Mouse (Mus musculus) midbrain, embryonic 10.5 days (tissue): ENCODE results near the gene Irf4. TPM values are rescaled to one million over a fixed set of nuclear protein-coding genes. Genes with fewer than 3 reads are reported as not detected.

ENCODE experiments used
- DNase-seq: peaks from one replicate; pipeline ENCODE4 v3.0.0-alpha.2; 2017; ENCODE audit warnings: low spot score
- H3K27ac ChIP-seq: fragments of 300-500 bp; sonication (generic); replicated peaks from 2 replicates; pipeline ENCODE4 v1.5.1; 2016; ENCODE audit warnings: mild to moderate bottlenecking
- H3K27me3 ChIP-seq: fragments of 300-500 bp; sonication (generic); 2 replicates; pipeline ENCODE4 v1.6.1; 2016; ENCODE audit warnings: low read depth, mild to moderate bottlenecking; ENCODE audit not compliant: poor library complexity, severe bottlenecking
- H3K36me3 ChIP-seq: fragments of 300-500 bp; sonication (generic); 2 replicates; pipeline ENCODE4 v1.6.1; 2016; ENCODE audit warnings: mild to moderate bottlenecking, moderate library complexity
- H3K4me1 ChIP-seq: fragments of 300-500 bp; sonication (generic); 2 replicates; pipeline ENCODE4 v1.6.1; 2016
- H3K4me3 ChIP-seq: fragments of 300-500 bp; sonication (generic); 2 replicates; pipeline ENCODE4 v1.5.1; 2016; ENCODE audit warnings: mild to moderate bottlenecking, moderate library complexity
- H3K9me3 ChIP-seq: fragments of 300-500 bp; sonication (generic); replicated peaks from 2 replicates; pipeline ENCODE4 v1.6.1; 2016; ENCODE audit warnings: mild to moderate bottlenecking
- WGBS: fragments of 180-500 bp; shearing (Covaris S2); methylation state at CpG from one replicate; pipeline ENCODE4 v1.1.7; 2016; 5-methylcytosine and 5-hydroxymethylcytosine counted together
- polyA plus RNA-seq: library from polyadenylated mRNA; unstranded; fragments of >200 nt; fragmentation: Nextera tagmentation; extraction: Ambion mirVana; gene quantifications from 2 replicates; pipeline ENCODE4 v1.2.1, GENCODE M21; 2016

Irf4 gene
- polyA plus RNA-seq, 1 experiment from 2014 or later: not detected

GRCm38 (mm10) chr13:30777678-30778179 lies 28.7 kb downstream of the Irf4 start:
- H3K4me3 ChIP-seq: no peak overlapping the region
- no peaks in the 10 kb centered on the region for H3K9me3 ChIP-seq
- no peaks in the 10 kb centered on the region for H3K27me3 ChIP-seq
- no peak overlapping the region for H3K27ac ChIP-seq
- WGBS: 83% methylated on average over 11 of the region's 11 CpGs
- no peak for DNase-seq
- peaks cover 8% of the 10 kb centered on the region; the same call in 1 of the 2 replicates for H3K4me1 ChIP-seq
- no peaks in the 10 kb centered on the region for H3K36me3 ChIP-seq

- DNase-seq: no peak
- WGBS: 69% methylated on average over 2 of the region's 2 CpGs
- Histone ChIP-seq H3K27me3 (no peaks in the 10 kb centered on the region), H3K27ac (no peak overlapping the region), H3K9me3 (no peaks in the 10 kb centered on the region), H3K4me3 (no peak overlapping the region), H3K36me3 (no peaks in the 10 kb centered on the region), H3K4me1 (peaks cover 12% of the 10 kb centered on the region)
Observed at GRCm38 (mm10) chr13:30781905-30782304, 32.9 kb downstream of the Irf4 start.

GRCm38 (mm10) chr13:30782419-30782818 lies 33.4 kb downstream of the Irf4 start:
- H3K36me3 ChIP-seq: no peaks in the 10 kb centered on the region
- H3K27me3 ChIP-seq: no peaks in the 10 kb centered on the region
- 65% methylated on average over 8 of the region's 8 CpGs for WGBS
- H3K9me3 ChIP-seq: no peaks in the 10 kb centered on the region
- no peak overlapping the region for H3K27ac ChIP-seq
- peak; percentile 17 for DNase-seq
- H3K4me3 ChIP-seq: no peak overlapping the region
- peaks cover 17% of the 10 kb centered on the region for H3K4me1 ChIP-seq

- 91% methylated on average over 4 of the region's 4 CpGs for WGBS
- no peak for DNase-seq
- no peaks in the 10 kb centered on the region for H3K36me3 ChIP-seq
Observed at GRCm38 (mm10) chr13:30785423-30786040, 36.5 kb downstream of the Irf4 start.

GRCm38 (mm10) chr13:30786235-30787035 lies 37.4 kb downstream of the Irf4 start:
- Histone ChIP-seq H3K4me1 (peaks cover 19% of the 10 kb centered on the region), H3K36me3 (no peaks in the 10 kb centered on the region), H3K4me3 (no peak overlapping the region), H3K27me3 (no peaks in the 10 kb centered on the region), H3K9me3 (no peaks in the 10 kb centered on the region), H3K27ac (0 out of 2 replicates have a peak overlapping the region, but pooled peaks have one; percentile 23)
- 85% methylated on average over 5 of the region's 5 CpGs for WGBS
- no peak for DNase-seq

More at GRCm38 (mm10) chr13:30785423-30786040, 36.5 kb downstream of the Irf4 start:
- H3K9me3 ChIP-seq: no peaks in the 10 kb centered on the region
- H3K27me3 ChIP-seq: no peaks in the 10 kb centered on the region
- no peak overlapping the region for H3K27ac ChIP-seq
- H3K4me3 ChIP-seq: no peak overlapping the region
- H3K4me1 ChIP-seq: peaks cover 19% of the 10 kb centered on the region

GRCm38 (mm10) chr13:30787036-30787320 lies 38.0 kb downstream of the Irf4 start:
- H3K9me3 ChIP-seq: no peaks in the 10 kb centered on the region
- 67% methylated on average over 2 of the region's 2 CpGs for WGBS
- H3K27me3 ChIP-seq: no peaks in the 10 kb centered on the region

GRCm38 (mm10) chr13:30787556-30787955 lies 38.5 kb downstream of the Irf4 start:
- no peak for DNase-seq
- H3K4me1 ChIP-seq: peaks cover 13% of the 10 kb centered on the region

More at GRCm38 (mm10) chr13:30787036-30787320, 38.0 kb downstream of the Irf4 start:
- no peak overlapping the region for H3K4me3 ChIP-seq
- no peak for DNase-seq
- no peaks in the 10 kb centered on the region for H3K36me3 ChIP-seq
- peaks cover 17% of the 10 kb centered on the region for H3K4me1 ChIP-seq
- H3K27ac ChIP-seq: 0 out of 2 replicates have a peak overlapping the region, but pooled peaks have one; percentile 23

GRCm38 (mm10) chr13:30787960-30788359 lies 38.9 kb downstream of the Irf4 start:
- WGBS: 97% methylated on average over 4 of the region's 4 CpGs
- Histone ChIP-seq H3K4me3 (no peak overlapping the region), H3K4me1 (peaks cover 11% of the 10 kb centered on the region), H3K27ac (no peak overlapping the region), H3K9me3 (no peaks in the 10 kb centered on the region), H3K36me3 (no peaks in the 10 kb centered on the region), H3K27me3 (no peaks in the 10 kb centered on the region)
- DNase-seq: no peak

More at GRCm38 (mm10) chr13:30787556-30787955, 38.5 kb downstream of the Irf4 start:
- Histone ChIP-seq H3K36me3 (no peaks in the 10 kb centered on the region), H3K4me3 (no peak overlapping the region), H3K27ac (no peak overlapping the region), H3K9me3 (no peaks in the 10 kb centered on the region), H3K27me3 (no peaks in the 10 kb centered on the region)
- WGBS: 83% methylated on average over 2 of the region's 2 CpGs

GRCm38 (mm10) chr13:30788421-30788820 lies 39.4 kb downstream of the Irf4 start:
- Histone ChIP-seq H3K27me3 (no peaks in the 10 kb centered on the region), H3K36me3 (no peaks in the 10 kb centered on the region), H3K4me1 (peaks cover 11% of the 10 kb centered on the region), H3K9me3 (no peaks in the 10 kb centered on the region), H3K4me3 (no peak overlapping the region), H3K27ac (no peak overlapping the region)
- no peak for DNase-seq
- 89% methylated on average over 3 of the region's 3 CpGs for WGBS

GRCm38 (mm10) chr13:30790016-30790415 lies 41.0 kb downstream of the Irf4 start:
- H3K4me3 ChIP-seq: no peak overlapping the region
- no peaks in the 10 kb centered on the region for H3K27me3 ChIP-seq
- no peaks in the 10 kb centered on the region for H3K9me3 ChIP-seq
- H3K4me1 ChIP-seq: peaks cover 11% of the 10 kb centered on the region
- no peaks in the 10 kb centered on the region for H3K36me3 ChIP-seq
- DNase-seq: no peak
- H3K27ac ChIP-seq: no peak overlapping the region
- WGBS: 71% methylated on average over 5 of the region's 5 CpGs

- H3K4me1 ChIP-seq: peaks cover 4% of the 10 kb centered on the region; the same call in 1 of the 2 replicates
- no peaks in the 10 kb centered on the region for H3K36me3 ChIP-seq
- DNase-seq: no peak
- H3K9me3 ChIP-seq: no peaks in the 10 kb centered on the region
- 86% methylated on average over 9 of the region's 9 CpGs for WGBS
- no peaks in the 10 kb centered on the region for H3K27me3 ChIP-seq
- no peak overlapping the region for H3K4me3 ChIP-seq
- H3K27ac ChIP-seq: no peak overlapping the region
Observed at GRCm38 (mm10) chr13:30792308-30792707, 43.3 kb downstream of the Irf4 start.

- no peaks in the 10 kb centered on the region for H3K36me3 ChIP-seq
- no peak overlapping the region for H3K27ac ChIP-seq
- H3K4me1 ChIP-seq: no peaks in the 10 kb centered on the region
- no peaks in the 10 kb centered on the region for H3K27me3 ChIP-seq
- H3K4me3 ChIP-seq: no peak overlapping the region
- 78% methylated on average over 3 of the region's 3 CpGs for WGBS
- H3K9me3 ChIP-seq: no peaks in the 10 kb centered on the region
- DNase-seq: no peak
Observed at GRCm38 (mm10) chr13:30792741-30793140, 43.7 kb downstream of the Irf4 start.

- WGBS: 90% methylated on average over 4 of the region's 4 CpGs
- no peak overlapping the region for H3K4me3 ChIP-seq
- no peaks in the 10 kb centered on the region for H3K36me3 ChIP-seq
- no peak overlapping the region for H3K27ac ChIP-seq
- no peaks in the 10 kb centered on the region for H3K9me3 ChIP-seq
- no peaks in the 10 kb centered on the region for H3K27me3 ChIP-seq
- no peak for DNase-seq
- no peaks in the 10 kb centered on the region for H3K4me1 ChIP-seq
Observed at GRCm38 (mm10) chr13:30793196-30793595, 44.2 kb downstream of the Irf4 start.
